Mouse (Mus musculus): Measurements from ENCODE around the gene Zfp715. TPM values are rescaled to one million over a fixed set of nuclear protein-coding genes. Genes with fewer than 3 reads are reported as not detected.

Zfp715 gene
- polyA plus RNA-seq, 2 experiments = 3.9 to 5.4 TPM

DNA sequence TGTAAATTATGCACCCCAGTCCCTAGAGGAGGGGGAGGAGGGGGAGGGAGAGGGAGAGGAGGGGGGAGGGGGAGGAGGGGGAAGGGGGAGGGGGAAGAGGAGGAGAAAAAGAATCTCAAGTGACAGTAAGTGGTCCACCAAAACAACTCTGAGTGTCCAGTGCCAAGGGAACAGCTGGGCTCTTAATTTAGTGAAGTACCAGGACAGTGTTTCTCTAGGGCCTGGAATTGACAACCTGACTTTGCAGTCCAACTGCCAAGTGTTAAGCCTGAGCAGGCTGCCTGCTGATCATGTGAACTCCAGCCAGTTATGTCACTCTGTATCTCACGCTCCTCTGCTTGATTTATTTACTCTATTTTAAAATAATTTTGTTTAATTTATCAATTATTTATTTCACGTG lies 20.8 kb upstream of the Zfp715 start:
- Histone ChIP-seq H3K36me3 (replicated peaks; ENCODE audit: control insufficient read depth, insufficient read depth, low read depth) (no peaks in the 10 kb centered on the region), H3K27ac (no peak overlapping the region), H3K27me3 (ENCODE audit: control insufficient read depth, insufficient read depth, low read length) (no peaks in the 10 kb centered on the region), H3K9me3 (ENCODE audit: control insufficient read depth, low read length) (no peaks in the 10 kb centered on the region), H3K4me2 (ENCODE audit: low read depth) (no peak overlapping the region), H3K4me3 (ENCODE audit: insufficient read depth in 1 of 2, low read depth in 2 of 2, low read length in 2 of 2) (no peak overlapping the region), H3K4me1 (replicated peaks; ENCODE audit: control insufficient read depth in 2 of 2, insufficient read depth in 2 of 2, low read length in 1 of 2) (no peaks in the 10 kb centered on the region), H3K9ac (replicated peaks) (no peak overlapping the region)
- DNase-seq (ENCODE audit: low read depth in 3 of 3, low spot score in 3 of 3) (no peak), ATAC-seq (ENCODE audit: insufficient read depth) (no peak)
- 52% methylated on average over 2 of the region's 2 CpGs for WGBS (ENCODE audit: insufficient replicate concordance)
- TF ChIP-seq EP300 (IDR thresholded peaks at IDR 0.05; ENCODE audit: low read depth) (no peak), CTCF (IDR thresholded peaks at IDR 0.05; ENCODE audit: low read depth) (no peak)

DNA sequence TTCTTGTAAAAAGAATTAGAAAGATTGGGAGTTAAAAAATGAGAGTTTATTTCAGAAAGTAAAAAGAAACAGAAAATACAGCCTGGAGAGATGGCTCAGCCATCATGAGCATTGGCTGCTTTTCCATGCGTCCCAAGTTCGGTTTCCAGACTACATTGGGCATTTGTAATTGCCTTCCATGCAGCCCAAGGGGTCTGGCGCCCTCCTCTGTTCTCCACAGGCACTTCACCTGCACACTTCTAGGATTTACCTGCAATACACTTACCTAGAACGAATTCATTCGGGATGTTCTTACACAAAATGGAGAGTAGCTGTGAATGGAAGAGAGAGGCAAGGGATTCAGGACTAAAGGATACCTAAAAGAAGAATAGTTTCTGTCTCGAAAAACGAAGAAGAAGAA lies 20.1 kb upstream of the Zfp715 start:
- Histone ChIP-seq H3K36me3 (replicated peaks; ENCODE audit: control insufficient read depth, insufficient read depth, low read depth) (no peaks in the 10 kb centered on the region), H3K9ac (replicated peaks) (no peak overlapping the region), H3K4me1 (replicated peaks; ENCODE audit: control insufficient read depth in 2 of 2, insufficient read depth in 2 of 2, low read length in 1 of 2) (no peaks in the 10 kb centered on the region), H3K27me3 (ENCODE audit: control insufficient read depth, insufficient read depth, low read length) (no peaks in the 10 kb centered on the region), H3K4me3 (ENCODE audit: insufficient read depth in 1 of 2, low read depth in 2 of 2, low read length in 2 of 2) (no peak overlapping the region), H3K27ac (no peak overlapping the region), H3K4me2 (ENCODE audit: low read depth) (no peak overlapping the region), H3K9me3 (ENCODE audit: control insufficient read depth, low read length) (no peaks in the 10 kb centered on the region)
- 13% methylated on average over 6 of the region's 7 CpGs for WGBS (ENCODE audit: insufficient replicate concordance)
- DNase-seq (ENCODE audit: low read depth in 3 of 3, low spot score in 3 of 3) (no peak), ATAC-seq (ENCODE audit: insufficient read depth) (no peak)
- no peak for TF ChIP-seq EP300 (IDR thresholded peaks at IDR 0.05; ENCODE audit: low read depth)
- TF ChIP-seq CTCF (IDR thresholded peaks at IDR 0.05; ENCODE audit: low read depth) = peak; percentile 57

DNA sequence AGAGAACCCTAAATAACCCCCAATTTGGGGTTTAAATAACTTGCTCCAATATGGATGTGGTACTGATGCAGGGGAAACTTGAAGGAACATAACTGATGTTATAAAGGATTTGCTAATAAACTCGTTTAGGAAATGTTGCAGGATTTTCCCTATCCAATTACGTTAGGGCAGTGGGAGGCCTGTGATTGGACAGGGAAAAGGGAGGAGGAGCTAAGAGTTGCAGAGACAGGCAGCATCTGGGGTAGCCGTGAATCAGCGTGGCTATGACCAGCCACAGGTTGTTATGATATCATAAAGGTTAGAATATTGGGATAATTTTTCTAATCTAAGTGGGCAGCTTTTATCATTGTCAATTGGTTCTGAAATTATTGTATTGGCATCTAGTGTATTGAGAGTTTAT lies 15.0 kb upstream of the Zfp715 start:
- no peak for ATAC-seq (ENCODE audit: insufficient read depth)
- H3K4me3 ChIP-seq (ENCODE audit: insufficient read depth in 1 of 2, low read depth in 2 of 2, low read length in 2 of 2) = no peak overlapping the region
- no peaks in the 10 kb centered on the region for H3K36me3 ChIP-seq (replicated peaks; ENCODE audit: control insufficient read depth, insufficient read depth, low read depth)
- H3K4me2 ChIP-seq (ENCODE audit: low read depth) = no peak overlapping the region
- no peak for DNase-seq (ENCODE audit: low read depth in 3 of 3, low spot score in 3 of 3)
- no peak overlapping the region for H3K9ac ChIP-seq (replicated peaks)
- H3K27me3 ChIP-seq (ENCODE audit: control insufficient read depth, insufficient read depth, low read length) = no peaks in the 10 kb centered on the region
- H3K27ac ChIP-seq = no peak overlapping the region
- no peaks in the 10 kb centered on the region for H3K4me1 ChIP-seq (replicated peaks; ENCODE audit: control insufficient read depth in 2 of 2, insufficient read depth in 2 of 2, low read length in 1 of 2)
- H3K9me3 ChIP-seq (ENCODE audit: control insufficient read depth, low read length) = no peaks in the 10 kb centered on the region
- TF ChIP-seq EP300 (IDR thresholded peaks at IDR 0.05; ENCODE audit: low read depth) (no peak), CTCF (IDR thresholded peaks at IDR 0.05; ENCODE audit: low read depth) (no peak)
- 44% methylated on average over 4 of the region's 4 CpGs for WGBS (ENCODE audit: insufficient replicate concordance)

DNA sequence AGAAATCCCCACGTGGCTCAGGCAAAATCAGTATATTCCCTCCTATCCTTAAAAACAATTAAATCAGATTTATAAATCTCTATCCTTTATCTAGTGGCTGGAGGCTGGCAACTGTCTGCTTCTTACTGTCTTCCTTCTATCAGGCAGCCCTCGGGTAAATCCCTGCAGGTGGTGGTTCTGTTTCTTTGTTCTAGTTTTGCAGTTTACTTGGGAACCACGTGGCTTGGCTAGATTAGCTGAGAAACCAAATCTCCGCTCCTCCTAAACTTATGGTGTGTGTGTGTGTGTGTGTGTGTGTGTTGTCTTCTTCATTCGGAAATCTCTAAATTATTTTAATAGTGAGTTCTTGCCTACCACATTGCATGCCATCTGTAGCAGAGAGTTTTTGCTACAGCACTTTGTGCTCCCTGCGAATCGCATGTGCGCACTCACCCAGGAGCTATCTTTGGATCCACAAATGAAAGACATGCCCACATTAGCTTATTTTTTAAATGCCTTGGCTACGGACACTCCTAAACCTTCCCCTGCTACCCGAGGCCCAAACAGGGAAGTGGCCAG lies 13.2 kb upstream of the Zfp715 start:
- H3K4me1 ChIP-seq (replicated peaks; ENCODE audit: control insufficient read depth in 2 of 2, insufficient read depth in 2 of 2, low read length in 1 of 2) = no peaks in the 10 kb centered on the region
- H3K27ac ChIP-seq = no peak overlapping the region
- no peaks in the 10 kb centered on the region for H3K9me3 ChIP-seq (ENCODE audit: control insufficient read depth, low read length)
- 48% methylated on average over 10 of the region's 10 CpGs for WGBS (ENCODE audit: insufficient replicate concordance)
- no peak overlapping the region for H3K4me3 ChIP-seq (ENCODE audit: insufficient read depth in 1 of 2, low read depth in 2 of 2, low read length in 2 of 2)
- ATAC-seq (ENCODE audit: insufficient read depth) = no peak
- H3K27me3 ChIP-seq (ENCODE audit: control insufficient read depth, insufficient read depth, low read length) = no peaks in the 10 kb centered on the region
- no peak for TF ChIP-seq CTCF (IDR thresholded peaks at IDR 0.05; ENCODE audit: low read depth)
- no peak for TF ChIP-seq EP300 (IDR thresholded peaks at IDR 0.05; ENCODE audit: low read depth)
- no peak overlapping the region for H3K4me2 ChIP-seq (ENCODE audit: low read depth)
- H3K36me3 ChIP-seq (replicated peaks; ENCODE audit: control insufficient read depth, insufficient read depth, low read depth) = no peaks in the 10 kb centered on the region
- DNase-seq (ENCODE audit: low read depth in 3 of 3, low spot score in 3 of 3) = no peak
- H3K9ac ChIP-seq (replicated peaks) = no peak overlapping the region

GRCm38 (mm10) chr7:43312386-43313012 lies 595 bp downstream of the Zfp715 start:
- Histone ChIP-seq H3K27me3 (ENCODE audit: control insufficient read depth, insufficient read depth, low read length) (no peaks in the 10 kb centered on the region), H3K4me2 (ENCODE audit: low read depth) (peak overlapping the region; percentile 64), H3K27ac (peak overlapping the region; percentile 38), H3K9me3 (ENCODE audit: control insufficient read depth, low read length) (no peaks in the 10 kb centered on the region), H3K4me3 (ENCODE audit: insufficient read depth in 1 of 2, low read depth in 2 of 2, low read length in 2 of 2) (peak overlapping the region; percentile 69 to 95), H3K36me3 (replicated peaks; ENCODE audit: control insufficient read depth, insufficient read depth, low read depth) (peaks cover under 1% of the 10 kb centered on the region; the same call in 1 of the 2 replicates), H3K4me1 (replicated peaks; ENCODE audit: control insufficient read depth in 2 of 2, insufficient read depth in 2 of 2, low read length in 1 of 2) (peaks cover 7 to 16% of the 10 kb centered on the region in 2 experiments), H3K9ac (replicated peaks) (peak overlapping the region; percentile 71)
- under 1% methylated on average over 32 of the region's 32 CpGs for WGBS (ENCODE audit: insufficient replicate concordance)
- peak; percentile 59 for ATAC-seq (ENCODE audit: insufficient read depth)
- peak in 2 of 3 experiments; percentile 11 to 24 for DNase-seq (ENCODE audit: low read depth in 3 of 3, low spot score in 3 of 3)
- TF ChIP-seq EP300 (IDR thresholded peaks at IDR 0.05; ENCODE audit: low read depth) (no peak), CTCF (IDR thresholded peaks at IDR 0.05; ENCODE audit: low read depth) (peak; percentile 52)

All from liver, embryonic 14.5 days (tissue).